Comparison of ENCODE assay signal across 22 mouse cellular contexts in the genomic region with DNA sequence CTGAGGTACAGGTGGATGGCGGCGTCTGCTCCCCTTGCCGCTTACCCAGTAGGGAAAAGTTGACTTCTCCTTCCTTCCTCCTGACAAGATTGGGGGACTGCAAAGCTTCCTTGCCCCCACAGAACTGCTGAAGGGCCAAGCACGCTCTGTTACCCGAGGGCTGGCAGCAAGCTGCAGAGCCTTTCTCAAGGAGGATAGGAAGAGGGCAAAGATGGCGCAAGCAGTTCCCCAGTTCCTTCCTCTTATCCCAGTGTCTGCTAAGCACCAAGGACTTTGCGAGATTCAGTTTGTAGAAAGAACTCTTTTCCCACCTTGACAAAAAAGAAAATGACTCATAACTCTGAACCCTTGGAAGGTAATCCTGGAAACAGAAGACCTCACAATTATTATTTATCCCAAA.
"Had no signal": no experiment of that assay in that cellular context is flagged by ENCODE, and none has a peak within 500 bp of the region (broad histone marks: within the 10 kb centered on the region; RNA-seq: fewer than 3 reads in every experiment).

No protein-coding gene starts in this region.

- H3K4me3 ChIP-seq: kidney, embryonic 15.5 days; limb, embryonic 12.5 days; limb, embryonic 15.5 days; megakaryocyte, embryonic 14.5 days; midbrain, embryonic 10.5 days; midbrain, embryonic 13.5 days; myocyte; neural tube, embryonic 13.5 days; stomach, embryonic 15.5 days had no signal

- DNase-seq: kidney, adult 8-10 months; kidney, postnatal 14 days; kidney, postnatal 4 days; left cerebral cortex, postnatal 4 days; lung, adult 2 months; lung, postnatal 14 days; lung, postnatal 4 days; retina, postnatal 1 day; right cerebral cortex, postnatal 25 days; spleen, adult 18-20 months; thymus, postnatal 25 days had no signal

- H3K36me3 ChIP-seq: kidney, embryonic 15.5 days; neural tube, embryonic 13.5 days had no signal

- H3K27me3 ChIP-seq: kidney, embryonic 15.5 days; limb, embryonic 12.5 days; limb, embryonic 15.5 days; megakaryocyte, embryonic 14.5 days; midbrain, embryonic 13.5 days; neural tube, embryonic 13.5 days; stomach, embryonic 15.5 days had no signal

- H3K27ac ChIP-seq: kidney, embryonic 15.5 days; limb, embryonic 12.5 days; limb, embryonic 15.5 days; midbrain, embryonic 10.5 days; midbrain, embryonic 13.5 days; neural tube, embryonic 13.5 days; stomach, embryonic 15.5 days had no signal

- H3K4me2 ChIP-seq: kidney, embryonic 15.5 days; limb, embryonic 12.5 days; limb, embryonic 15.5 days; midbrain, embryonic 13.5 days; neural tube, embryonic 13.5 days; stomach, embryonic 15.5 days had no signal

- H3K4me1 ChIP-seq: midbrain, embryonic 13.5 days; neural tube, embryonic 13.5 days; stomach, embryonic 15.5 days had no signal

- H3K9ac ChIP-seq: kidney, embryonic 15.5 days; limb, embryonic 12.5 days; limb, embryonic 15.5 days; midbrain, embryonic 13.5 days; neural tube, embryonic 13.5 days; stomach, embryonic 15.5 days had no signal

- H3K9me3 ChIP-seq: kidney, embryonic 15.5 days; limb, embryonic 12.5 days; limb, embryonic 15.5 days; megakaryocyte, embryonic 14.5 days; midbrain, embryonic 10.5 days; midbrain, embryonic 13.5 days; neural tube, embryonic 13.5 days; stomach, embryonic 15.5 days had no signal

- ATAC-seq: intestine, postnatal 0 days; midbrain, embryonic 13.5 days; midbrain, embryonic 16.5 days had no signal
